Mouse (Mus musculus): ENCODE data around the gene Aif1.

DNA sequence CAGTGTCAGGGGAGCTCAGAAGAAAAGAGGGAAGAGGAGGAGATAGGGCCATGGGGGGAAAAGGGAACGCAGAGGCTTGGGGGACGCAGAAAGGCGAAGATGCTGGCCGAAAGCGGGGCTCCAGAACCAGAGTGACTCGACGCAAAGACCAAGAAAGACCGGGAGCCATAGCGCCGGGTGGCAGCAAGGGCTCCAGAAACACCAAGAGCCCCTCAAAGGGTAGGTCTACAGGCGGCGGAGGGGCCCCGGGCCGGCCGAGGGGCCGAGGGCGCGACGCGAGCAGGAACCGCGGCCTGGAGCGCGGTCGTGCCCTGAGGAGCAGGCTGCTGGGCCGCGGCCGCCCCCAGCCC, 11.7 kb downstream of the Aif1 start:
- TF ChIP-seq CTCF (IDR thresholded peaks at IDR 0.05; ENCODE audit: control insufficient read depth, insufficient read depth, insufficient read length) (no peak), MYOD1 (IDR thresholded peaks at IDR 0.05; ENCODE audit: control insufficient read depth, insufficient read length, low read depth) (no peak), USF1 (IDR thresholded peaks at IDR 0.05; ENCODE audit: low read depth) (no peak), MAX (IDR thresholded peaks at IDR 0.05) (no peak)

Data from C2C12 (cell line).